Mouse (Mus musculus) fat pad, adult 2 months (tissue): ENCODE results near the gene Prrt4.

Experiments
- DNase-seq: peaks from one replicate; pipeline ENCODE4 v3.0.0-alpha.2; 2011; ENCODE audit warnings: low read depth, low spot score; ENCODE audit errors: extremely low read depth

The Prrt4 gene

GRCm38 (mm10) chr6:29160786-29161185 is 18.6 kb downstream of the Prrt4 start:
- no peak for DNase-seq

GRCm38 (mm10) chr6:29156326-29156725 is 23.1 kb downstream of the Prrt4 start:
- DNase-seq = no peak

DNA sequence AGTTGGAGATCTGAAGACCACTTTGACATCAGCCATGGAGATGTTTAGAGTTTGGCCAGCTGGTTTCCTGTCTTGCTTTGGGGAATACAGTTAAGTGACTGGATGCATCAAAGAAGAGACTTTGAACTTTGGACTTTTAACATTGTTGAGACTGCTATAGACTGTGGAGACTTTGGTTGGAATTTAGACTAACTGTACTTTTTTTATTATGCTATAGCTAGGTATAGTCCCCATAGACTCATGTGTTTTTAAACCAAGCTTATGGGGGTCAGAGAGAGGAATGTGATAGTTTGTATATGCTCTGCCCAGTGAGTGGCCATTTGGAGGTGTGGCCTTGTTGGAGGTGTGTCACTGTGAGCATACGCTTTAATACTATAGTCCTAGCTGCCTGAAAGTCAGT is 29.4 kb downstream of the Prrt4 start:
- no peak for DNase-seq

- no peak for DNase-seq
Measured at GRCm38 (mm10) chr6:29147407-29148010, 31.9 kb downstream of the Prrt4 start.

DNA sequence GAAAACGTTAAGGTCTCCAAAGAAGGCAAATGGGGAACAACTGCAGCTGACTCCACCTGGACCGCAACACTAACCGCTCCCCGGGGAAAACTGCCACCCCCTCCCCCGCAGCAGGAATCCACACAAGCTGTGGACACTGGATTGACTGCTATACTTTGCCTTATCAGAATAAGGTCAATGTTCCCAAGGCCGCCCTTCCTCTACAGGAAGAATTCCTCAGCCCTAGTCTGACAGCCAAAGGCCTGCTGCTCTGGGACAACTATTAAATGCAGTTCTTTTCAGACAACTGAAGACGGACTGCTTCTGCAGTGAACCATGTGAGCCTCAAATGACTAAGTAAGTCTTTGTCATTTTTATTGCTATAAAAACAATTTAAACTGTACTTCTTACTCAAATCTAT is 32.7 kb downstream of the Prrt4 start:
- DNase-seq = no peak

- DNase-seq = no peak
Measured at GRCm38 (mm10) chr6:29145456-29146307, 33.7 kb downstream of the Prrt4 start.

GRCm38 (mm10) chr6:29144971-29145370 is 34.4 kb downstream of the Prrt4 start:
- no peak for DNase-seq

- no peak for DNase-seq
Measured at GRCm38 (mm10) chr6:29143608-29144007, 35.8 kb downstream of the Prrt4 start.

DNA sequence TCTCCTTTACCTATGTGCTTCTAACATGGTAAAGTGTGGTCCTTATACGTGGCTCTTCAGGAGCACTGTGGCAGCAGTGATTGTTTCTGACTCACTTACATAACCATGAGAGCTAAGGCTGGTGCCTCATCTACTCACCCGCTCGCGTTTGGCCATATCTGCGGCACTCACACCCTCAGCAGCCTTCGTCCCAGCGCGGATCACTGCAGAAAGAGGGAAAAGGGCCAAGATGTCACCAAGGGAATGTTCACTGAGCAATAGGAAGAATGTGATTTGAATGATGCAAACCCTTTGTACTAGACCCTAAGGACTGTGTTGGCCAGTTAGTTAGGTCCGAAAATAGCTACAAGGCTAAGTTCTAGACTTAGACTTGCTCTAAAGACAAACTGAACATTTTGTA is 41.9 kb downstream of the Prrt4 start:
- no peak for DNase-seq

GRCm38 (mm10) chr6:29133100-29133499 is 46.3 kb downstream of the Prrt4 start:
- no peak for DNase-seq

- DNase-seq = no peak
Measured at GRCm38 (mm10) chr6:29126878-29127426, 52.4 kb downstream of the Prrt4 start.

GRCm38 (mm10) chr6:29119990-29120389 is 59.4 kb downstream of the Prrt4 start:
- DNase-seq = no peak
